Mouse (Mus musculus) left cerebral cortex, adult 2 months (tissue): ENCODE measurements at regions not wholly inside any gene's neighbourhood (a gene's known extent, or its start where the extent isn't known, plus 50 kb on each side); places are given as distances from the start of the nearest gene placed in this dataset.

ENCODE experiments used
- DNase-seq, 2 experiments: peaks; one replicate each; pipeline ENCODE4 v3.0.0; 2021 to 2022; ENCODE audit warnings: low spot score in 2 of 2, mixed read lengths in 1 of 2; ENCODE audit errors: extremely low spot score in 1 of 2
- H3K27ac ChIP-seq: fragments of 200-600 bp; 2 replicates; pipeline ENCODE4 v1.8.1; 2022
- H3K4me3 ChIP-seq: fragments of 200-600 bp; 2 replicates; pipeline ENCODE4 v1.8.1; 2022
- CTCF ChIP-seq: fragments of 200-600 bp; IDR thresholded peaks from 2 replicates; pipeline ENCODE4 v1.8.1; 2022; ENCODE audit warnings: antibody characterized with exemption, mild to moderate bottlenecking, moderate library complexity
- intact Hi-C: fragments of 180-260 bp; cut with DNase I; formaldehyde crosslinking; loops from one replicate; pipeline ENCODE4 v1.15.1; 2025

GRCm38 (mm10) chr3:97356647-97357046 lies 58.9 kb upstream of the Bcl9 start:
- no peak overlapping the region for H3K4me3 ChIP-seq
- no peak overlapping the region for H3K27ac ChIP-seq
- no peak for DNase-seq
- TF ChIP-seq CTCF = no peak
- intact Hi-C loops = no loop called here

- no peak for TF ChIP-seq CTCF
- DNase-seq = no peak
- H3K27ac ChIP-seq = no peak overlapping the region
- H3K4me3 ChIP-seq = no peak overlapping the region
- intact Hi-C loops = no loop called here
These were observed 57.7 kb upstream of the Bcl9 start for GRCm38 (mm10) chr3:97355466-97355865.

GRCm38 (mm10) chr3:97353803-97354202 lies 56.1 kb upstream of the Bcl9 start:
- no peak for TF ChIP-seq CTCF
- Histone ChIP-seq H3K27ac (no peak overlapping the region), H3K4me3 (no peak overlapping the region)
- intact Hi-C loops = no loop called here
- DNase-seq = no peak

- TF ChIP-seq CTCF = no peak
- intact Hi-C loops = no loop called here
- H3K4me3 ChIP-seq = no peak overlapping the region
- DNase-seq = no peak
- no peak overlapping the region for H3K27ac ChIP-seq
These were observed 54.3 kb upstream of the Bcl9 start for GRCm38 (mm10) chr3:97352031-97352430.

GRCm38 (mm10) chr3:97349395-97349794 lies 51.7 kb upstream of the Bcl9 start:
- no peak for TF ChIP-seq CTCF
- Histone ChIP-seq H3K27ac (no peak overlapping the region), H3K4me3 (no peak overlapping the region)
- DNase-seq = no peak
- intact Hi-C loops = loop anchor here (10.0 kb wide), 1 partner anchor 265 kb away; no protein-coding TSS in a partner anchor
